Mouse (Mus musculus): ENCODE measurements around the gene Tnks1bp1. TPM values are rescaled to one million over a fixed set of nuclear protein-coding genes. Genes with fewer than 3 reads are reported as not detected.

Tnks1bp1 gene
- total and polyA plus RNA-seq, 3 experiments, result 40.7 to 59.1 (median 56.9) TPM

GRCm38 (mm10) chr2:85046222-85046621 lies 1.6 kb upstream of the Tnks1bp1 start:
- Histone ChIP-seq H3K9ac (ENCODE audit: low read depth, low read length) (no peak overlapping the region), H3K36me3 (ENCODE audit: control insufficient read depth, insufficient read depth, low read length) (peaks cover 6% of the 10 kb centered on the region; the same call in 1 of the 2 replicates), H3K27ac (no peak overlapping the region), H3K4me3 (no peak overlapping the region), H3K4me1 (ENCODE audit: control insufficient read depth, insufficient read depth, low read length) (peaks cover 5% of the 10 kb centered on the region), H3K79me2 (replicated peaks; ENCODE audit: control insufficient read depth, insufficient read depth, low read length) (no peaks in the 10 kb centered on the region), H3K27me3 (ENCODE audit: control insufficient read depth, insufficient read depth, low read length) (no peaks in the 10 kb centered on the region)
- DNase-seq, result no peak
- 82% methylated on average over 8 of the region's 8 CpGs for WGBS
- intact Hi-C loops (cut with DNase I), result no loop called here
- no peak for TF ChIP-seq EP300 (IDR thresholded peaks at IDR 0.05; ENCODE audit: insufficient read depth, low read depth, low read length)

GRCm38 (mm10) chr2:85047081-85047480 lies 741 bp upstream of the Tnks1bp1 start:
- Histone ChIP-seq H3K27me3 (ENCODE audit: control insufficient read depth, insufficient read depth, low read length) (no peaks in the 10 kb centered on the region), H3K4me3 (peak overlapping the region; percentile 63), H3K36me3 (ENCODE audit: control insufficient read depth, insufficient read depth, low read length) (peaks cover 6% of the 10 kb centered on the region; the same call in 1 of the 2 replicates), H3K79me2 (replicated peaks; ENCODE audit: control insufficient read depth, insufficient read depth, low read length) (0 out of 2 replicates have a peak, but pooled peaks cover under 1% of the 10 kb centered on the region), H3K27ac (peak overlapping the region; percentile 94), H3K9ac (ENCODE audit: low read depth, low read length) (peak overlapping the region; percentile 53), H3K4me1 (ENCODE audit: control insufficient read depth, insufficient read depth, low read length) (peaks cover 7% of the 10 kb centered on the region)
- WGBS, result 46% methylated on average over 10 of the region's 10 CpGs
- no peak for DNase-seq
- no peak for TF ChIP-seq EP300 (IDR thresholded peaks at IDR 0.05; ENCODE audit: insufficient read depth, low read depth, low read length)
- TF ChIP-seq POLR2A (IDR thresholded peaks at IDR 0.05; ENCODE audit: insufficient read depth, low read depth, low read length), result no peak
- intact Hi-C loops (cut with DNase I), result loop anchor here (1.0 kb wide), 1 partner anchor 10 kb away; the partner anchor contains the start of genes P2rx3 and Ssrp1

GRCm38 (mm10) chr2:85048168-85048751 lies 438 bp downstream of the Tnks1bp1 start:
- no peaks in the 10 kb centered on the region for H3K27me3 ChIP-seq (ENCODE audit: control insufficient read depth, insufficient read depth, low read length)
- H3K36me3 ChIP-seq (ENCODE audit: control insufficient read depth, insufficient read depth, low read length), result peaks cover 6% of the 10 kb centered on the region
- peak overlapping the region; percentile 63 for H3K4me3 ChIP-seq
- H3K9ac ChIP-seq (ENCODE audit: low read depth, low read length), result peak overlapping the region; percentile 72
- TF ChIP-seq POLR2A (IDR thresholded peaks at IDR 0.05; ENCODE audit: insufficient read depth, low read depth, low read length) (peak; percentile 57; the same call in 1 of the 2 replicates), CTCF (IDR thresholded peaks at IDR 0.05) (no peak), EP300 (IDR thresholded peaks at IDR 0.05; ENCODE audit: insufficient read depth, low read depth, low read length) (no peak)
- intact Hi-C loops (cut with DNase I), result loop anchor here (2.0 kb wide), 1 partner anchor 51 kb away; no protein-coding TSS in a partner anchor
- peaks cover 3% of the 10 kb centered on the region; the same call in 1 of the 2 replicates for H3K79me2 ChIP-seq (replicated peaks; ENCODE audit: control insufficient read depth, insufficient read depth, low read length)
- 2% methylated on average over 33 of the region's 44 CpGs for WGBS
- peaks cover 8% of the 10 kb centered on the region for H3K4me1 ChIP-seq (ENCODE audit: control insufficient read depth, insufficient read depth, low read length)
- peak overlapping the region; percentile 94 for H3K27ac ChIP-seq
- peak; percentile 82 for DNase-seq

- DNase-seq, result peak in 1 of 2 experiments; percentile 40
- Histone ChIP-seq H3K27ac (peak overlapping the region; percentile 94), H3K9ac (ENCODE audit: low read depth, low read length) (peak overlapping the region; percentile 25; the same call in 1 of the 2 replicates), H3K4me1 (ENCODE audit: control insufficient read depth, insufficient read depth, low read length) (peaks cover 8% of the 10 kb centered on the region), H3K79me2 (replicated peaks; ENCODE audit: control insufficient read depth, insufficient read depth, low read length) (peaks cover 3% of the 10 kb centered on the region; the same call in 1 of the 2 replicates), H3K36me3 (ENCODE audit: control insufficient read depth, insufficient read depth, low read length) (peaks cover 6% of the 10 kb centered on the region), H3K27me3 (ENCODE audit: control insufficient read depth, insufficient read depth, low read length) (no peaks in the 10 kb centered on the region), H3K4me3 (peak overlapping the region; percentile 63)
- 59% methylated on average over 4 of the region's 4 CpGs for WGBS
- intact Hi-C loops (cut with DNase I), result loop anchor here (2.0 kb wide), 1 partner anchor 50 kb away; no protein-coding TSS in a partner anchor
- TF ChIP-seq EP300 (IDR thresholded peaks at IDR 0.05; ENCODE audit: insufficient read depth, low read depth, low read length) (no peak), POLR2A (IDR thresholded peaks at IDR 0.05; ENCODE audit: insufficient read depth, low read depth, low read length) (no peak), CTCF (IDR thresholded peaks at IDR 0.05) (no peak)
Observed at GRCm38 (mm10) chr2:85049277-85049676, 1.5 kb downstream of the Tnks1bp1 start.

GRCm38 (mm10) chr2:85050001-85050634 lies 2.3 kb downstream of the Tnks1bp1 start:
- TF ChIP-seq EP300 (IDR thresholded peaks at IDR 0.05; ENCODE audit: insufficient read depth, low read depth, low read length) (0 out of 2 replicates have a peak, but pooled peaks have one; percentile 19), POLR2A (IDR thresholded peaks at IDR 0.05; ENCODE audit: insufficient read depth, low read depth, low read length) (peak; percentile 72), CTCF (IDR thresholded peaks at IDR 0.05) (0 out of 2 replicates have a peak, but pooled peaks have one; percentile 8)
- peaks cover 3% of the 10 kb centered on the region; the same call in 1 of the 2 replicates for H3K79me2 ChIP-seq (replicated peaks; ENCODE audit: control insufficient read depth, insufficient read depth, low read length)
- H3K4me3 ChIP-seq, result peak overlapping the region; percentile 60
- peak overlapping the region; percentile 94 for H3K27ac ChIP-seq
- intact Hi-C loops (cut with DNase I), result no loop called here
- H3K27me3 ChIP-seq (ENCODE audit: control insufficient read depth, insufficient read depth, low read length), result no peaks in the 10 kb centered on the region
- peaks cover 13% of the 10 kb centered on the region for H3K36me3 ChIP-seq (ENCODE audit: control insufficient read depth, insufficient read depth, low read length)
- WGBS, result 19% methylated on average over 10 of the region's 10 CpGs
- H3K9ac ChIP-seq (ENCODE audit: low read depth, low read length), result peak overlapping the region; percentile 69
- peak; percentile 85 to 86 for DNase-seq
- H3K4me1 ChIP-seq (ENCODE audit: control insufficient read depth, insufficient read depth, low read length), result peaks cover 9% of the 10 kb centered on the region
